11 mouse cellular contexts compared by ENCODE assay signal in genomic region chr11:117117791-117118190, GRCm38 (mm10). TPM values are rescaled to one million over a fixed set of nuclear protein-coding genes. Genes with fewer than 3 reads are reported as not detected.
DNase-seq lines count a peak whose midpoint lies in the region; ATAC-seq and TF ChIP-seq lines count a peak whose summit lies in the region.
"Had no signal": no experiment of that assay in that cellular context is flagged by ENCODE, and none has a peak within 500 bp of the region (broad histone marks: within the 10 kb centered on the region; RNA-seq: fewer than 3 reads in every experiment).

No protein-coding gene starts in this region.

- intact Hi-C loops in heart, adult 2 months (cut with DNase I): loop anchor here (2.0 kb wide), 1 partner anchor 17 kb away; no protein-coding TSS in a partner anchor
- intact Hi-C loops in left cerebral cortex, postnatal 14 days (cut with DNase I): no loop called here

- peak overlapping the region; percentile 99 for H3K4me3 ChIP-seq in heart, adult 2 months
- no peak overlapping the region for H3K4me3 ChIP-seq in limb, embryonic 12.5 days (replicated peaks)
- H3K4me3 ChIP-seq in limb, embryonic 10.5 days: no peak overlapping the region
- H3K4me3 ChIP-seq in embryonic facial prominence, embryonic 13.5 days: no peak overlapping the region
- no peak overlapping the region for H3K4me3 ChIP-seq in intestine, embryonic 15.5 days (replicated peaks)

- peaks cover 36% of the 10 kb centered on the region for H3K36me3 ChIP-seq in heart, adult 2 months (ENCODE audit: control insufficient read depth, insufficient read depth, low read length)
- peaks cover 21% of the 10 kb centered on the region for H3K36me3 ChIP-seq in limb, embryonic 12.5 days
- H3K36me3 ChIP-seq in limb, embryonic 10.5 days: peaks cover 35% of the 10 kb centered on the region
- peaks cover 18% of the 10 kb centered on the region for H3K36me3 ChIP-seq in embryonic facial prominence, embryonic 13.5 days
- no peaks in the 10 kb centered on the region for H3K36me3 ChIP-seq in intestine, embryonic 15.5 days

- peaks cover 38% of the 10 kb centered on the region for H3K4me1 ChIP-seq in heart, adult 2 months (ENCODE audit: control insufficient read depth, insufficient read depth, low read length)
- H3K4me1 ChIP-seq in limb, embryonic 12.5 days (replicated peaks): peaks cover 81% of the 10 kb centered on the region
- H3K4me1 ChIP-seq in limb, embryonic 10.5 days: peaks cover 83% of the 10 kb centered on the region
- H3K4me1 ChIP-seq in embryonic facial prominence, embryonic 13.5 days: peaks cover 82% of the 10 kb centered on the region
- peaks cover 33% of the 10 kb centered on the region for H3K4me1 ChIP-seq in intestine, embryonic 15.5 days (replicated peaks)

- ATAC-seq in limb, embryonic 12.5 days (ENCODE audit: insufficient number of reproducible peaks, insufficient read depth, low FRiP score, low TSS enrichment, low read depth): no peak
- no peak for ATAC-seq in embryonic facial prominence, embryonic 13.5 days (ENCODE audit: insufficient number of reproducible peaks, insufficient read depth, low FRiP score, low TSS enrichment, low read depth)
- no peak for ATAC-seq in intestine, embryonic 15.5 days

- peak in 1 of 2 experiments; percentile 35 for DNase-seq in heart, adult 2 months
- no peak for DNase-seq in heart, adult 9 months (ENCODE audit: low spot score in 2 of 2)
- no peak for DNase-seq in limb, embryonic 10.5 days (ENCODE audit: low spot score)
- no peak for DNase-seq in layer of hippocampus, postnatal 14 days (ENCODE audit: low spot score in 2 of 2)
- no peak for DNase-seq in left cerebral cortex, postnatal 14 days (ENCODE audit: low spot score in 2 of 2)
- DNase-seq: lung, postnatal 10 days; thymus, postnatal 4 days had no signal

- no peak for TF ChIP-seq POLR2A in heart, adult 2 months (IDR thresholded peaks at IDR 0.05; ENCODE audit: insufficient read depth, low read depth, low read length)

- TF ChIP-seq CTCF in heart, adult 2 months (IDR thresholded peaks at IDR 0.05): no peak

- H3K9me3 ChIP-seq in limb, embryonic 12.5 days: no peaks in the 10 kb centered on the region
- no peaks in the 10 kb centered on the region for H3K9me3 ChIP-seq in limb, embryonic 10.5 days (replicated peaks)
- no peaks in the 10 kb centered on the region for H3K9me3 ChIP-seq in embryonic facial prominence, embryonic 13.5 days
- no peaks in the 10 kb centered on the region for H3K9me3 ChIP-seq in intestine, embryonic 15.5 days

- H3K27me3 ChIP-seq in heart, adult 2 months (ENCODE audit: control insufficient read depth, insufficient read depth, low read length): no peaks in the 10 kb centered on the region
- H3K27me3 ChIP-seq in limb, embryonic 12.5 days: no peaks in the 10 kb centered on the region
- no peaks in the 10 kb centered on the region for H3K27me3 ChIP-seq in limb, embryonic 10.5 days (ENCODE audit: low read depth, poor library complexity, severe bottlenecking)
- no peaks in the 10 kb centered on the region for H3K27me3 ChIP-seq in embryonic facial prominence, embryonic 13.5 days
- peaks cover 9% of the 10 kb centered on the region for H3K27me3 ChIP-seq in intestine, embryonic 15.5 days (replicated peaks)
- H3K27me3 ChIP-seq: CH12.LX had no signal

- TF ChIP-seq EP300 in heart, adult 2 months (IDR thresholded peaks at IDR 0.05; ENCODE audit: insufficient read depth, low read depth, low read length): no peak

- H3K9ac ChIP-seq in heart, adult 2 months (ENCODE audit: low read depth, low read length): peak overlapping the region; percentile 21; the same call in 1 of the 2 replicates
- H3K9ac ChIP-seq in limb, embryonic 12.5 days (replicated peaks): no peak overlapping the region
- H3K9ac ChIP-seq in embryonic facial prominence, embryonic 13.5 days: no peak overlapping the region
- H3K9ac ChIP-seq in intestine, embryonic 15.5 days: no peak overlapping the region

- H3K4me2 ChIP-seq in limb, embryonic 12.5 days: peak overlapping the region; percentile 18
- peak overlapping the region; percentile 83; the same call in 1 of the 2 replicates for H3K4me2 ChIP-seq in embryonic facial prominence, embryonic 13.5 days
- H3K4me2 ChIP-seq in intestine, embryonic 15.5 days (replicated peaks): 0 out of 2 replicates have a peak overlapping the region, but pooled peaks have one; percentile 81

- H3K27ac ChIP-seq in heart, adult 2 months: peak overlapping the region; percentile 100
- no peak overlapping the region for H3K27ac ChIP-seq in limb, embryonic 12.5 days
- no peak overlapping the region for H3K27ac ChIP-seq in limb, embryonic 10.5 days
- H3K27ac ChIP-seq in embryonic facial prominence, embryonic 13.5 days: peak overlapping the region; percentile 57; the same call in 1 of the 2 replicates
- peak overlapping the region; percentile 80; the same call in 1 of the 2 replicates for H3K27ac ChIP-seq in intestine, embryonic 15.5 days

- H3K79me2 ChIP-seq in heart, adult 2 months (replicated peaks; ENCODE audit: control insufficient read depth, insufficient read depth, low read length): peaks cover 15% of the 10 kb centered on the region

- 41% methylated on average over 7 of the region's 7 CpGs for WGBS in heart, adult 2 months
- WGBS in limb, embryonic 12.5 days: 91% methylated on average over 7 of the region's 7 CpGs
- WGBS in limb, embryonic 10.5 days: 96% methylated on average over 7 of the region's 7 CpGs
- 91% methylated on average over 7 of the region's 7 CpGs for WGBS in embryonic facial prominence, embryonic 13.5 days
- WGBS in intestine, embryonic 15.5 days: 82% methylated on average over 7 of the region's 7 CpGs

RNA-seq across cellular contexts. Expression of gene Sec14l1, which starts 2.8 kb away (rescaled TPM):
- total RNA-seq in heart, adult 2 months (2021): 10 to 100 TPM; 65.4 to 89.5 TPM
- polyA plus RNA-seq in heart, adult 2 months (2012; rRNA removed): 71.5 and 83.9 TPM in 2 replicates
- 52.6 and 57.5 TPM in 2 replicates for polyA plus RNA-seq in limb, embryonic 12.5 days (2016; fragmentation: Nextera tagmentation; extraction: Ambion mirVana)
- polyA plus RNA-seq in limb, embryonic 10.5 days (2016; fragmentation: Nextera tagmentation; extraction: Ambion mirVana): 40.1 and 47.8 TPM in 2 replicates
- 44.3 and 47.3 TPM in 2 replicates for polyA plus RNA-seq in embryonic facial prominence, embryonic 13.5 days (2015; fragmentation: Nextera tagmentation; extraction: Ambion mirVana)
- polyA plus RNA-seq in intestine, embryonic 15.5 days (2015; fragmentation: Nextera tagmentation; extraction: Ambion mirVana): 30.4 and 30.7 TPM in 2 replicates
- total RNA-seq in layer of hippocampus, postnatal 14 days (2021): 100 to 1,000 TPM; 171 to 174 TPM
- total RNA-seq in left cerebral cortex, postnatal 14 days (2021): 100 to 1,000 TPM; 172 to 175 TPM

Comparison
In these comparisons a context has a peak if more than half of its experiments do, and no peak if none do; other contexts are left out.
1. H3K27ac ChIP-seq: peak in heart, adult 2 months (single experiment), embryonic facial prominence, embryonic 13.5 days (single experiment) and intestine, embryonic 15.5 days (single experiment); none in limb, embryonic 12.5 days (single experiment) and limb, embryonic 10.5 days (single experiment).
2. H3K4me2 ChIP-seq: peak in every context shown above with its lines; median percentile 83 in embryonic facial prominence, embryonic 13.5 days; 81 in intestine, embryonic 15.5 days; 18 in limb, embryonic 12.5 days.